8 mouse cellular contexts compared by ENCODE assay signal in genomic region chr12:100529172-100529571, GRCm38 (mm10). TPM values are rescaled to one million over a fixed set of nuclear protein-coding genes. Genes with fewer than 3 reads are reported as not detected.
DNase-seq lines count a peak whose midpoint lies in the region; ATAC-seq and TF ChIP-seq lines count a peak whose summit lies in the region.

No protein-coding gene starts in this region.

- no peaks in the 10 kb centered on the region for H3K27me3 ChIP-seq in hindbrain, embryonic 10.5 days (ENCODE audit: insufficient read depth, poor library complexity, severe bottlenecking)
- no peaks in the 10 kb centered on the region for H3K27me3 ChIP-seq in hindbrain, embryonic 12.5 days
- H3K27me3 ChIP-seq in ES-Bruce4 (ENCODE audit: control insufficient read depth, insufficient read depth, low read length, poor library complexity, severe bottlenecking): no peaks in the 10 kb centered on the region
- no peaks in the 10 kb centered on the region for H3K27me3 ChIP-seq in embryonic facial prominence, embryonic 10.5 days (replicated peaks; ENCODE audit: low read depth, poor library complexity, severe bottlenecking)

- ATAC-seq in hindbrain, embryonic 12.5 days (ENCODE audit: low FRiP score): no peak
- no peak for ATAC-seq in erythroblast, adult 5-6 weeks (replicated peaks; ENCODE audit: low FRiP score, poor library complexity, severe bottlenecking)

- peak overlapping the region; percentile 24; the same call in 1 of the 2 replicates for H3K4me3 ChIP-seq in hindbrain, embryonic 10.5 days
- H3K4me3 ChIP-seq in hindbrain, embryonic 12.5 days: no peak overlapping the region
- H3K4me3 ChIP-seq in ES-Bruce4 (ENCODE audit: low read depth, low read length) (peak overlapping the region; percentile 17; the same call in 1 of the 2 replicates), macrophage (ENCODE audit: inconsistent target) (no peak overlapping the region)
- H3K4me3 ChIP-seq in embryonic facial prominence, embryonic 10.5 days: no peak overlapping the region

- no peak overlapping the region for H3K9ac ChIP-seq in hindbrain, embryonic 12.5 days
- H3K9ac ChIP-seq in ES-Bruce4 (ENCODE audit: low read depth, poor library complexity, severe bottlenecking): peak overlapping the region; percentile 9

- H3K36me3 ChIP-seq in hindbrain, embryonic 10.5 days: no peaks in the 10 kb centered on the region
- no peaks in the 10 kb centered on the region for H3K36me3 ChIP-seq in hindbrain, embryonic 12.5 days
- H3K36me3 ChIP-seq in ES-Bruce4 (ENCODE audit: control insufficient read depth, insufficient read depth, low read length, poor library complexity, severe bottlenecking) (no peaks in the 10 kb centered on the region), macrophage (ENCODE audit: inconsistent target) (no peaks in the 10 kb centered on the region)
- no peaks in the 10 kb centered on the region for H3K36me3 ChIP-seq in embryonic facial prominence, embryonic 10.5 days (replicated peaks)

- TF ChIP-seq CTCF in ES-Bruce4 (IDR thresholded peaks at IDR 0.05; ENCODE audit: low read depth, low read length): no peak

- WGBS in hindbrain, embryonic 10.5 days: 23% methylated on average over 8 of the region's 8 CpGs
- WGBS in hindbrain, embryonic 12.5 days: 20% methylated on average over 8 of the region's 8 CpGs
- WGBS in embryonic facial prominence, embryonic 10.5 days: 11% methylated on average over 8 of the region's 8 CpGs
- 57% methylated on average over 7 of the region's 8 CpGs for WGBS in macrophage (ENCODE audit: missing documents)

- H3K4me1 ChIP-seq in hindbrain, embryonic 10.5 days (replicated peaks): peaks cover 47% of the 10 kb centered on the region
- H3K4me1 ChIP-seq in hindbrain, embryonic 12.5 days: peaks cover 30% of the 10 kb centered on the region
- peaks cover 12% of the 10 kb centered on the region for H3K4me1 ChIP-seq in ES-Bruce4 (ENCODE audit: control insufficient read depth, insufficient read depth, low read length)
- H3K4me1 ChIP-seq in embryonic facial prominence, embryonic 10.5 days: peaks cover 36% of the 10 kb centered on the region

- TF ChIP-seq EP300 in ES-Bruce4 (IDR thresholded peaks at IDR 0.05; ENCODE audit: insufficient read depth, low read depth, low read length): peak; percentile 92

- H3K27ac ChIP-seq in hindbrain, embryonic 10.5 days: peak overlapping the region; percentile 86
- H3K27ac ChIP-seq in hindbrain, embryonic 12.5 days: no peak overlapping the region
- peak overlapping the region; percentile 66 for H3K27ac ChIP-seq in ES-Bruce4 (ENCODE audit: insufficient read depth, low read length)
- H3K27ac ChIP-seq in embryonic facial prominence, embryonic 10.5 days (replicated peaks): peak overlapping the region; percentile 60
- H3K27ac ChIP-seq in macrophage: peak overlapping the region; percentile 84

- no peaks in the 10 kb centered on the region for H3K9me3 ChIP-seq in hindbrain, embryonic 10.5 days
- no peaks in the 10 kb centered on the region for H3K9me3 ChIP-seq in hindbrain, embryonic 12.5 days (replicated peaks)
- H3K9me3 ChIP-seq in ES-Bruce4 (replicated peaks; ENCODE audit: control insufficient read depth, insufficient read depth, low read length, poor library complexity, severe bottlenecking): no peaks in the 10 kb centered on the region
- H3K9me3 ChIP-seq in embryonic facial prominence, embryonic 10.5 days: no peaks in the 10 kb centered on the region

- H3K79me2 ChIP-seq in macrophage (ENCODE audit: inconsistent target): no peaks in the 10 kb centered on the region

- intact Hi-C loops in heart, postnatal 25 days (cut with DNase I): no loop called here

- no peak overlapping the region for H3K4me2 ChIP-seq in hindbrain, embryonic 12.5 days (replicated peaks)

- DNase-seq in hindbrain, embryonic 10.5 days (ENCODE audit: low spot score): peak; percentile 72
- DNase-seq in embryonic facial prominence, embryonic 10.5 days (ENCODE audit: low spot score): peak; percentile 60
- peak; percentile 66 for DNase-seq in heart, postnatal 25 days (ENCODE audit: low spot score)
- DNase-seq in c-Kit-positive CD71-positive TER-119-positive erythroid progenitor cells, embryonic 14.5 days (ENCODE audit: low spot score): no peak

- no peak for TF ChIP-seq POLR2A in ES-Bruce4 (IDR thresholded peaks at IDR 0.05; ENCODE audit: insufficient read depth, low read length)

RNA-seq across cellular contexts. Expression of gene Ttc7b, which starts 8.5 kb away (rescaled TPM):
- polyA plus RNA-seq in hindbrain, embryonic 10.5 days (2016; fragmentation: Nextera tagmentation; extraction: Ambion mirVana): 5.4 and 5.6 TPM in 2 replicates
- polyA plus RNA-seq in hindbrain, embryonic 12.5 days (2016; fragmentation: Nextera tagmentation; extraction: Ambion mirVana): 5.1 and 6.1 TPM in 2 replicates
- 56.0 and 61.1 TPM in 2 replicates for polyA plus RNA-seq in ES-Bruce4 (2011; ENCODE audit: insufficient read depth, insufficient read length, low read depth, missing spikeins)
- polyA plus RNA-seq in embryonic facial prominence, embryonic 10.5 days (2016; fragmentation: Nextera tagmentation; extraction: Ambion mirVana): 4.2 and 4.6 TPM in 2 replicates
- 10 to 100 TPM; 78.9 to 81.0 TPM for total RNA-seq in heart, postnatal 25 days (2021)
- total RNA-seq in macrophage (2018; cell fraction: chromatin; rRNA removed): 100 to 1,000 TPM in 17 of 26 experiments, 10 to 100 TPM in 9; 75.1 to 195 (median 117) TPM
- total RNA-seq in macrophage (2018; cell fraction: cytosol; rRNA removed): 10 to 100 TPM; 21.3 to 44.4 (median 32.3) TPM
- 100 to 1,000 TPM in 5 of 26 experiments, 10 to 100 TPM in 21; 40.5 to 130 (median 63.7) TPM for total RNA-seq in macrophage (2018; cell fraction: nucleus; rRNA removed)
- 21.7 to 32.3 TPM (median 29.4 TPM) in 3 replicates for polyA plus RNA-seq in macrophage (2018)
- 2.1 and 10.0 TPM in 2 replicates for total RNA-seq in erythroblast, adult 5-6 weeks (2015; ENCODE audit: low replicate concordance)
- total RNA-seq in erythroblast, adult 5-6 weeks (2017; ENCODE audit: low replicate concordance): 6.5 and 7.0 TPM in 2 replicates

Comparison
In these comparisons a context has a peak if more than half of its experiments do, and no peak if none do; other contexts are left out.
1. H3K4me3 ChIP-seq: peak in hindbrain, embryonic 10.5 days (single experiment) and ES-Bruce4 (single experiment); none in hindbrain, embryonic 12.5 days (single experiment), embryonic facial prominence, embryonic 10.5 days (single experiment) and macrophage (single experiment).